Mouse (Mus musculus) left cerebral cortex, adult 9 months (tissue): Measurements from ENCODE around the gene Atp4b.
A peak's percentile ranks its signal among the peaks of the same experiment; 100 is the strongest.
"Not testable (repeated sequence)": the region's sequence is repeated elsewhere in the genome, so short reads cannot be mapped to it uniquely, and the experiment has no call there.

Source experiments
- DNase-seq, 2 experiments: peaks; one replicate each; pipeline ENCODE4 v3.0.0; 2022; ENCODE audit warnings: low spot score in 2 of 2

The Atp4b gene

DNA sequence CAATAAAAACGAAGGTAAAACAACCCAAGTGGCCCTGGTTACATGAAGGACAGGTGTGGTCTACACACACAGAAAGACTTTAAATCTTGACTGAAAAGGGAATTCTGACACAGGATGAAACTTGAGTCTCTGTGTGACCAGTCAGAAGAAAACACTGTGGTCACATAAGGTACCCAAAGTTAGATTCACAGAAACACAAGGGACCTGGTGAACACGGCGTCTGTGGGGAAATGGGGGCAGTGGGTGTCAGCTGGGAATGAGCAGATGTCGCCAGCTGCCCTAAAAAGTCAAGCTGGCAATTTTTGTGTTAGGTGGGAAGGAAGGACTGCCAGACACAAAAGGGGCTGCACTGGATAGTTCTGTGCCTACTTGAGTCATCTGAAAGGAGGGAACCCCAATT lies 13.6 kb downstream of the Atp4b start:
- DNase-seq: no peak

DNA sequence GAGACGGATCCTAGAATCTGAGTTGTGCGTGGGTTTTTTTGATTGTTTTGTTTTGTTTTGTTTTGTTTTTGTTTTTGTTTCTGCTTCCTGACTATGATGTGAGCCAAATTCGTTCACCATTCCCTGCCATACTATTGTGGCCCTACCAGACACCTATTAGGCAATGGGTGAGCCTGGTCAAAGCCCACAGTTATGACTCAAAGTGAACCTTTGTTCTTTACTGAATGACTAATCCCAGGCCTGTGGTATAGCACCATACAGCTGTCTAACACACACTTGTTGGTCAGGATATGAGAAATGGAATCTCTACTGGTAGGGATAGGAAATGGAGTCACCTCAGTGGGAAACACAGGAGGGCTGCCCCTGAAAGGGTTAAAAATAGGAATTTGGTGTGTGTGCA lies 14.1 kb downstream of the Atp4b start:
- no peak for DNase-seq

DNA sequence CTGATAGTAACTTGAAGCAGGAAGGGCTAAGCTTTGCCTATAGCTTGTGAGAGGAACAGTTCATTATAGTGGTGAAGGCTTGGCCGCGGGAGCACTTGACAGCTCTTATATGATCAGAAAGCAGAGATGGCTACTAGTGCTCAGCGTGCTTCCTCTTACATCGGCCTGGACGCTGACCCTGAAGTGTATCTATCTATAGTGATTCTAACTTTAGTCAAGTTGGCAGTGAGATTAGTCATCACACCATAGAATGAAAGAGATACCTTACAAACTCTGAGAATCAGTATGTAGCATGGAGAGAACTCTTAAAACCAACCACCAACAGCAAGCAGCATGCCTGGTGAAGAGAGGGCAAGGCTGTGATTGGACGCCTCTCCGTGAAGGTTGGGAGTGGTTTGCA lies 15.0 kb downstream of the Atp4b start:
- DNase-seq: no peak

DNA sequence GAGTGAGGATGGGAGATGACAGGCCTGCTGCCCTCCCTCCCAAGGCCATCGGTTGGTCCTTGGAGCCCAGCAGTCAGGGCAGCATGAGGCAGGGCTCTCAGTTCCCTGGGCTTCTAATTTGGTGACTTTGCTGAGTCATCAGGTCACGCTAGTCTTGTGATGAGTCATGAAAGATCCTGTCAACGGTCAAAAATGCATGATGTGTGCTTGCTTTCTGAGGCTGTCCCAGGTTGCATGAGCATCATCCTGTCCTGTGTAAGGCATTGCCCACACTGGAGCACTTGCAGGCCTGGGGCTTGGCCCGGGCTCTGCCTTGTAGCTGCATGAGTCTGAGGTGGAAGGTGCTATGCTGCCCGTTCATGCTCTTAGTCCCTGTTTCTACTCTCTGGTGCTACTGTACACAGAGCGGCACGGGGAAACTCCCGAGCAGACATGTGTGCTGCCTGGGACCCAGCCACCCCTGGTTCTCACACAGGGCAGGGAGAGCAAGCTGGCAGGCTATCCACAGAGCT lies 23.4 kb downstream of the Atp4b start:
- DNase-seq: no peak

DNA sequence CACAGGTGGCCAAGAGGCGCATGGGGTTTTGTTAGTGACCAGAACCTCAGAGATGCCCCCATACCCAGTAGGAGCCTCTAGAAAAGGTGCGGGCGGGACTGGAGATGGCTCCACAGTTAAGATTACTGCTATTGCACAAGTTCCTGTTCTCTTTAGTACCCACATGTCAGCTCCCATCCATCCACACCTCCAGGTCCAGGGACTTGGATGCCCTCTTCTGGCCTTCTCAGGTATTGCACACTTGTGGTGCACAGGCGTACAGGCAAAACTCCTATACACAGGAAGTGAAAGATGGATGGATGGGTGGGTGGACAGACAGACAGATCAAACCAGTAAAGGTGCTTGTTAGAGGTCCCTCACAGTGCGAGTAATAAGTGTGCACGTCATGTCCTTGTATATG lies 34.8 kb downstream of the Atp4b start:
- DNase-seq: no peak

DNA sequence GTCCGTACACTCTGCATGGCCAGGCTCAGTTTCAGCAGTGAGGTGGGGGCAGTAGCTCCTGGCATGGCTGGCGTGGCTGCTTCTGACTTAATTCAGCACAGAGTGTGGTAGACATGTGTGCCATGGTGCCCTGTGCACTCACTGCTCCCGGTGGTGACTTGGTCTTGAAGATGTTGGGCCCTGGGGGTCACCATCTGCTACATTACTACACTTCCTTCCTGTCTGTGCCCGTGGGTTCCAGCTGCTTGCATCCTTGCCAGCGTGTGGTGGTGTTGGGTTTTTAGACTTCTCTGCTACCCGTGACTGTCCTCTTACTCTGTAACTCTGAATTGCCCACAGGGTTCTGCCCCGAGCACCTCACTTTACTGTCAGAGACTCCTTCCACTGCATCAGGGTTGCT lies 36.4 kb downstream of the Atp4b start:
- DNase-seq: no peak

DNA sequence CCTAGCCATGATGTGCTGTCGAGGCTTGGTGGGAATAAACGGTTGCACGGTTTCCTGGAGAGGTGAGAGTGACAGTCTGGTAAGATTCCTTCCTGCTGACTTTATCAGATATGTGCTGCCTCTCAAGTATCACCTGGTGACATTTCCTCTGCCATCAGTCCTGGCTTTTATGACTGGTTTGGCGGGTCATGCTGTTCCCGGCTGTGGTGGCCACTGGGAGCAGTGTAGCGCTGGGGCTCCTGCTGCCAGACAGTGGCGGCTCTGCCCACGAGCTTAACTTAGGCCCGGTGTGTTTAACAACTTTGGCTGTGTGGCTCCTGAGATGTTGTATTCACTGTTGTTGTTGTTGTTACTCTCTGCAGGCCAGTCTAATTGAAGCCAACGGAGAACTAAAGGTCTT lies 39.9 kb downstream of the Atp4b start:
- no peak for DNase-seq

DNA sequence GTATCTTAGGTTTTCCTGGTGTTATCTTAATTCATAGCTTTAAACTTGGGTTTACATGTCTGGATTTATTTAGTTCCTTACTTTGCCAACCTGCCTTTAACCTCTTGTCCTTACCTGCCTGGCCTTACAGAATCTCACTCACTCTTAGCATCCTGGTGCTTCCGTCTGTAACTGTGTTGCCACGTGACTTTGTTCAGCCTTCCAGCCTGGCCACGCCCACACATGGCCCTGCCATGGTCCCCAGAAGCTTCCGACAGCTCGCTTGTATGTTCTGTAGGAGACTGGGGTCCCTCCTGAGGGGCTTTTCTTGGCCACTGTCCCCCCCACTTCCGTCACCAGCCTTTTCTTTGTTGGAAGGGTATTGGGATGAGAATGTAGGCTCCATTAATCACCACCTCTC lies 40.4 kb downstream of the Atp4b start:
- no peak for DNase-seq

DNA sequence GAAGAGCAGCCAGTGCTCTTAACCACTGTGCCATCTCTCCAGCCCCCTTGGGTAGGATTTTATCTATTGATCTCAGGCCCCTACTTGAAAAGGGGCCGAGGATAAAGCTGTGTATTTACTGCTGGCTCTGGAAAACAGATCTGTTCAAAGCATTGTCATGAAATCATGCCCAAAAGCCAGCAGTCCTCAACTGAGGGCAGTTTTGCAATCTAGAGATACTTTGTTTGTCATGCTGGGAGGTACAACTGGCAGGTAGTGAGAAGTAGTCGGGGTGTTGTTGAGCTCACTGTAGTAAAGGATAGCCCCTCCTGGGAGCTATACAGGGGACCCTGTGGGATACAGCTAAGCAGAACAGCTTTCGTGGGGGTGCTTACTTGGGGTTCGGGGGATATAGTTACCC lies 42.7 kb downstream of the Atp4b start:
- DNase-seq: no peak

DNA sequence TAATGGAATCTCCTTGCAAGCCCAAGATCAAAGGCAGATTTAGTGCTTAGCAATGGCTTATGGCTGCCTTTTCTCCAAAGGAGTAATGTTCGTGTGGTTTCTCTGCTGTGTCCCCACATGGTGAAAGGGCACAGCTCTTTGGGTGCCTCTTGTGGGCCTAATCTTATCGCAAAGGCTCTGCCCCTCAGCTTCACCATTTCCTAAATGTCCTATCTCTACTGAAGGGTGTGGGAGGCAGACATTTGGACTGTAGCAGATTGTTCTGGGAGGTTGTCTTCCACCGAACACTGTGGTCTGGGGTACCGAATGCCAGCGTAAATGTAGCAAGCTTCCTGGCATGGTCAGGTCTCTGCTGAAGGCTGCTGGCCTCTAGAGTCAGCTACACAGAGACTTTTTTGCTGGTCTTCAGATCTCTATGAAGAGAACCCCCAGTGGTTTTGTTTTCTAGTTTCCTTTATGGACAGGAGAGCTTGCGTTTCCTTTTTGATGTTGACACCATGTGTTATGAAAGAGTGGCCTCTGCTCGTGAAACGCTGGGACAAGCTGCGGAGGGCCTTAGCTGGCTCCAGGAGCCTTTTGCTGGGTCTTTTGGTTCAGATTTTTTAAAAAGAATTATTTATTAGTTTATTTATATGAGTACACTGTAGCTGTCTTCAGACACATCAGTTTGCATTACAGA lies 43.3 kb downstream of the Atp4b start:
- DNase-seq: no peak

DNA sequence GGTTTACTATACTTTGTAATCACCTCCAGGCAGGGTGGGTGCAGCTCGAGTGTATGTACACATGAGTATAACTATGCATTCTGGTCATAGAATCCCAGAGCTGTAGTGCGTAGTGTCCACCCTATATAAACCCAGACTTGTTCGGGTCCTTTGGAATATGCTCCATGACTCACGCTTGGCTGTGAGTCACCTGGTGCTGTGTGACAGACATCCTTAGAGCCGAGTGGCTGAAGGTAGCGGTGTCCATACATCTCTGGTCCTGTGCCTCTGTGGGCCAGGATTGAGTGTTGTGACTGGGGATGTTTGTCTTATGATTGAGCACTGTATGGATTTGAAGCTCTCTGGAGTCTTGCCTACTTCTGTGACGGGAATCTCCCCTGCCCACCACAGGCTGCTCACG lies 44.0 kb downstream of the Atp4b start:
- DNase-seq: no peak

DNA sequence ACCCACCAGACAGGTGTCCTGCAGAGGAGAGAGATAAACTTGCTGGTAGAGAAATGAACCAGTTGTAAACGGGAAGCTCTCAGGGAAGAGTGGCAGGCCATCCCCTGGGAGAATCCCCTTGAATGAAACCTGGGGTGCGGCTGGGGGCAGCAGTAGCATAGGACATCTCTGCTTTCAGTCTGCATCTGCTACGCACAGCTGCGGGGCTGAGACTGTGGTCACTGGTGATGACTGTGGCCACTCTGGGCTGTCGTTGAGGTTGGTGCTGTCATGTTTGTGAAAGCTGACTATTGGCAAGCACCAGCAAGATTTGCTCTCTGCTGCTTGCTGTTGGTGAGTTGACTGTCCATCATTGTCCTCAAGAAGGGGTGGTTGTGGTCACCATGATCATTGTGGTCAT lies 45.0 kb downstream of the Atp4b start:
- no peak for DNase-seq

DNA sequence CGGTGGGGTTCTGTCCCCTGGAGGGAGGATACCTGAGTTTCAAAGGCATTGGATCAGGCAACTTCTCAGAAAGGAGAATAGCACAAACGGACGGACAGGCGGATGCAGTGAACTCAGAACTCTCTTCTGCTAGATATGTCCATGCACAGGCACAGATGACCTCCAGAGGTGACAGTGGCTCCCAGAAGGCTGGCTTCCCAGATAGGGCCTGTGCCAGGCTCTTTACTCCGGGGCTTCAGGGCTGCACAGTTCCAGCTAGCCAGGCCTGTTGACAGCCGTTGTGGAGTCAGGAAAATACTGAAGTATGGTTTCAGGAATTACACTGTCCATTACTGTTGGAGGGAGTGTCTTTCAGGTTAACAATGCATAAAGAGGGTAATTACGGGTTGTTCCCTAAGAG lies 46.6 kb downstream of the Atp4b start:
- no peak for DNase-seq

DNA sequence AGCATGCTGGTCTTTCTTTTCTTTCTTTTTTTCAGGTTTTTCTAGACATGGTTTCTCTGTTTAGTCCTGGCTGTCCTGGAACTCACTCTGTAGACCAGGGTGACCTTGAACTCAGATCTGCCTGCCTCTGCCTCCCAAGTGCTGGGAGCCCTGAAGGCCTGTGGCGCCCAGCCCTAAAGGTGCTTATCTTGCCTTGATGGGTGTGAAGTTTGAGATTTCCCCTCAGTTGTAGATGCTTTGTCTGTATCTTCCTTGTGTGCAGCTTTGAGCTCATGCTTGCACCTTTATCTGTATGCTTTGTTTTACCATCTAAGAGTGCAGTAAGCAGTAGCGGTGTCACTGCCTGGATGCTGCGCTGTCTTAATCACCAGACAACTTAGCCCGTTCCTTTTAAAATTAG lies 53.5 kb downstream of the Atp4b start:
- DNase-seq: no peak

DNA sequence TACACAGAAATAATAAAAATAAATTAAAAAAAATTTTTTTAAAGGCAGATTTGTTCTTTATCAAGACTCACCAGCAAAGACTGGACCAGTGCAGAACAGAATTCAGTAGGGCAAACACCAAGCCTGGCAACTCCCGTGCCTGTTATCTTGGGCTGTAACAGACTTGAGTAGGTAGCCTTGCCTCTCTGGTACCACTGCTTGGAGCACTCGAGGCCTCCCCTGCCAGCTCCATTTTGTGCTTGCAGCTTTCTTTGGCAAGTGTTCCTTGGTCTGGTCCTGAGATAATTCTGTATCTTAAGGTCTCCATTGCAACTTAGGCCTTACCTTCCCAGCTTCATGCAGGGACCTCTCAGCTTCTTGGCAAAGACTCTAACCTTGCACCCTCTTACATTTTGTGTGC lies 54.3 kb downstream of the Atp4b start:
- no peak for DNase-seq

DNA sequence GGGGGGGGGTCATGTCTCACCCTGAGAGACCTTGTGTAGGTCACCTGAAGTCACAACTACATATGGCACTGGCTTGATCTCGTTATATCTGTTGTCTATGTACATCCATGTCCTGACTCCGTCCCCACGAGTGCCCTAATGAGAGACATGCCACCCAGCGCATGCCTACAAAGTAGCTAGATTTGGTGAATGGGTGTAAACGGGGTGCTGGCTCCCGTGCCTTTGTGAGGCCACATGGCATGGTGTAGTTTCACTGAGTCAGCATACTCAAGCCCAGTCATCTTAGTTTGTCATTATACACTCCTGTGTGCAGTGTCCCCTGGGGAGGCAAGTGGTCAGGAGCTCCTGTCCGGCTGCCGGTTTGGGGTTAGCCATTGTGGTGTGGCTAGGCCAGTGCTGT lies 56.0 kb downstream of the Atp4b start:
- no peak for DNase-seq

DNA sequence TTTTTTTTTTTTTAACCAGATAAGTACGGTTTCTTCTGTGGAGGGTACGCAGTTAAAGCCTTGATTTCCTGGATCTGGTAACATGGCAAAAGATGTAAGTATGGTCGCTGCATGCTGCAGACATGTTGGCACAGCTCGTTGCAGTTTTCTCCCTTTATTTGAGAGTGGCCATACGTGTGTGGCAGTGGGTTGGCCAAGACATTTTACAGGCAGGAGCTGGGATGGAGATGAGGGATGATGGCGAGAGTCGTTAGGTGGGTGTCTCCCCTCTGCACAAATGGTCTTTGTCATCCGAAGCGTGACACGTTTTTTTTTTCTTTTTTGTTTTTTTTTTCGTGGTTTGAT lies 57.0 kb downstream of the Atp4b start:
- DNase-seq: no peak

DNA sequence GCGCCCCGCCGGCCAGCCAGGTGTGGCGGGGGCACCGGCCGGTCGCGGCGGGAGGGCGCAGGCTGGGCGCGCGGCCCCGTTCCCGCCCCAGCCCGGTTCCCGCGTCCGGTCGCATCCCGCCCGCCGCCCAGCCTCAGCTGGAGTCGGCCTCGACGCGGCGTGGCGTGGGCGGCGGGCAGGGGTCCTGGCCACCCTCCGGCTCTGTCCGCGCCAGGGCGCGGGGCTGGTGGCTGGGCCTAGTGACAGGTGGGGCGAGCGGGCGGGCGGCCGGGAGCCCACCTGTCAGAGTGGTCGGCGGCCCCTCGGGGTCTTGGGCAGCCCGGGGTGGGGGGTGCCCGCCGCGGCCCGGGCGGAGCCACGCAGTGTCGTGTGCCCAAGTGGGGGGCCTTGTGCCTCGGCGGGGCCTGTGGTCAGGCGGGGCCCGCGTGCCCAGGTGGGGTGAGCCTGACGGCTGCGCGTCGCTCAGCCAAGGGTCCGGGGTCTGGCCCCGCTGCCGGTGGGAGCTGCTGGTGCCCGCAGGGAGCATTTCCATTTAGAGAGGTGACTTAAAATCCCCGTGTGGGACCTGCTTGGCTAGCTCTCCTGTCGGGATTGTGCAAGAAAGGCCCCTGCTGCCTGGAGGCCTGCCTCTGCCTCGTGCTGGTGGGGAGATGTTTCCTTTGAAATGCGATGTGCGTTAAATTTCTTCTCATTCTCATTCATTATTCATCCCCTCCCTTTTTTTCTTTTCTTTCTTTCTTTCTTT lies 57.6 kb downstream of the Atp4b start:
- no peak for DNase-seq

DNA sequence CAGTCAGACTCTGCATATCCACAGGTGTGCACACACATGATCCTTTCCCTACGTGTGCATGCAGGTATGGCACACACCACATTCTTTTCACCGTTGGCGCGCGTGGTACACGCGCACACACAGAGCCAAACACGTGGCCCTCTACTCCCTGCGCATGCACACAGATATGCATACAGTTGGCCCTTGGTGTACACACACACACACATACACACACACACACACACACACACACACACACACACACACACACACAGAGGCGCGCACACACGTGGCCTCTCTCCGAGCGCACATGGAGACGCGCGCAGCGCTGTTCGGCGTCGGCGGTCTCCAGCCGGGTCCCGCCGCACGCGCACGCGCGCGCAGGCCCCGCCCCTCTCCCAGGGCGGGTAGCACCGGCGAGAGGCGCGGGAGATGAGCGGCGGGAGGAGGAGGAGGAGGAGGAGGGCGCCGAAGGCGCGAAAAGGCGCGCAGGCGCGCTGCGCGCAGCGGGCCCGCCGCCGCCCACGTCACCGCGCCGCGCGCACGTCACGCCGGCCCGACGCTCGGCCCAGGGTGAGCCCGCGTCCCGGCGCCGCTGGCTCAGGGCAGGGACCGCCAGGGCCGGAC lies 58.3 kb downstream of the Atp4b start, which contains the start of gene Tfdp1:
Gene Tfdp1 (plus strand): TSS at position 497 of the 606 bp plus-strand sequence.
- DNase-seq: peak; percentile 64 to 74

DNA sequence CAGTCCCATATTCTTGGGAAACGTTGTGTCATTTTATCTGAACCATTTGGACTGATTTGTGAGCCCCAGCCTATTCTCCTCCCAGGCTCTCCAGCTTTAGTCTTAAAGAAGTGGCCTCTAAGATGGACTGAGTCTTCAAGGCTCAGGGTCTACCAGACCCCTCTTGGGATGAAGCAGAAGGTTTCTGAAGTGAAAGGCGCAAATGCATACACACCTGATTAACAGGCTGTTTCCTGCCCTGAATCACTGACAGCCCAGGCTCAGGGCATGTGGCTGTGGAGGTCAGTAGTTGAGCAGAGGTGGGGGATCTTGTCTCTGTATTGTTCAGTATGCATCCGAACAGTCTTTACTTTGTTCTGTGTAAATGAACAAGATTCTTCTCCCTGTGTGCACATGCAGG lies 58.9 kb downstream of the Atp4b start:
- no peak for DNase-seq

DNA sequence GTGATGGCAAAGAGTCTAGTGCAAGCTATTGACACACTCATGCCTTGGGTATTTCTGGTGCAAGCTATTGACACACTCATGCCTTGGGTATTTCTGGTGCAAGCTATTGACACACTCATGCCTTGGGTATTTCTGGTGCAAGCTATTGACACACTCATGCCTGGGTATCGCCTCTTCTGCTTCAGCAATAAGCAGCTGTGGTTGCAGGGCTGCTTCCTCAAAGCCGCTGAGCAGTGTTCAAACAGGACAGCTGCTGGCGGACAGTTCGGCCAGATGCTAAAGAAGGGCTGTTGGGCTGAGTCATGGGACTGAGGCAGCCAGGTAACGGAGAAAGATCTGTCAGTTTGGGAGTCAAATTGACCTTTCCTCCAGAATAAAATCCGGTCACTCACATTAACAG lies 59.4 kb downstream of the Atp4b start:
- not testable (repeated sequence) for DNase-seq
